Mouse (Mus musculus) C2C12 (cell line): ENCODE data around the gene Higd1a.

Source experiments
- CTCF ChIP-seq: IDR thresholded peaks from one replicate; pipeline ENCODE4 v1.5.1; 2011; ENCODE audit not compliant: control insufficient read depth, insufficient read depth, insufficient read length
- FOSL1 ChIP-seq: IDR thresholded peaks from one replicate; pipeline ENCODE4 v1.8.0; 2011; ENCODE audit warnings: mild to moderate bottlenecking, low read length; ENCODE audit not compliant: poor library complexity, insufficient read depth, severe bottlenecking
- MAX ChIP-seq: IDR thresholded peaks from one replicate; pipeline ENCODE4 v1.6.1; 2011; ENCODE audit warnings: mild to moderate bottlenecking, control low read depth
- USF1 ChIP-seq: IDR thresholded peaks from one replicate; pipeline ENCODE4 v1.6.1; 2011; ENCODE audit warnings: low read depth, mild to moderate bottlenecking, control low read depth, moderate library complexity

GRCm38 (mm10) chr9:121905556-121906185, 47.5 kb upstream of the Higd1a start:
- no peak for TF ChIP-seq USF1
- no peak for TF ChIP-seq FOSL1
- TF ChIP-seq CTCF = no peak
- TF ChIP-seq MAX = no peak
